Mouse (Mus musculus): ENCODE results near the gene Igsf3. TPM values are rescaled to one million over a fixed set of nuclear protein-coding genes. Genes with fewer than 3 reads are reported as not detected.

The Igsf3 gene
- total and polyA plus RNA-seq, 3 experiments, result not detected

DNA sequence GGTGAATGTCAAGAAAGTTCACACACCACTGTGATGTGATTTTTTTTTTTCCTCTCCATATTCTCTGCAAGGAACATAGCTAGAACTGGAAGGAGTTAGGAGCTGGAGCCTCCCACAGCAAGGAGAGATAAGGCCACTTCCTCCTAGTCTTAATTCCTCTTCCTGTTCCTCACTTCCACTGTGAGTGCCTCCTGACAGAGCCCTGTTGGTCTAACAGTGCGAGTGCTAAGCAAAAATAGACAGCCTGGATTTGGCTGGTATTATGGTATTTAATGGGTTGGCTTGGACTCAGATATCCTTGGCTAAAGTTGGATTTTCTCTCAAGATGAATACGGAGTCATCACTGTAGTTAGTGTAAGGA is 53.9 kb downstream of the Igsf3 start:
- Histone ChIP-seq H3K27ac (ENCODE audit: control insufficient read depth, low read depth, low read length) (no peak overlapping the region), H3K9ac (ENCODE audit: control insufficient read depth, low read depth, low read length, poor library complexity, severe bottlenecking) (no peak overlapping the region), H3K79me2 (ENCODE audit: control insufficient read depth, insufficient read depth, low read length, poor library complexity) (no peaks in the 10 kb centered on the region), H3K27me3 (ENCODE audit: control insufficient read depth in 1 of 2, insufficient read depth in 2 of 2, low read length in 2 of 2) (no peaks in the 10 kb centered on the region), H3K9me3 (replicated peaks; ENCODE audit: insufficient read depth, low read length) (no peaks in the 10 kb centered on the region), H3K4me1 (ENCODE audit: control insufficient read depth in 1 of 2, insufficient read depth in 2 of 2, low read length in 2 of 2) (no peaks in the 10 kb centered on the region), H3K36me3 (ENCODE audit: control insufficient read depth in 1 of 2, insufficient read depth in 2 of 2, low read length in 2 of 2) (no peaks in the 10 kb centered on the region), H3K4me3 (ENCODE audit: control insufficient read depth in 1 of 2, insufficient read depth in 1 of 2, low read depth in 2 of 2, low read length in 2 of 2) (no peak overlapping the region)
- no peak for DNase-seq (ENCODE audit: low read depth, low spot score)
- TF ChIP-seq ZKSCAN1 (IDR thresholded peaks at IDR 0.05; ENCODE audit: low read depth, low read length) (no peak), HCFC1 (IDR thresholded peaks at IDR 0.05; ENCODE audit: low read depth, low read length) (no peak), GABPA (IDR thresholded peaks at IDR 0.05; ENCODE audit: low read depth, low read length) (no peak), ZC3H11A (IDR thresholded peaks at IDR 0.05; ENCODE audit: low read depth, low read length) (no peak), SMC3 (IDR thresholded peaks at IDR 0.05; ENCODE audit: low read depth, low read length) (no peak)

DNA sequence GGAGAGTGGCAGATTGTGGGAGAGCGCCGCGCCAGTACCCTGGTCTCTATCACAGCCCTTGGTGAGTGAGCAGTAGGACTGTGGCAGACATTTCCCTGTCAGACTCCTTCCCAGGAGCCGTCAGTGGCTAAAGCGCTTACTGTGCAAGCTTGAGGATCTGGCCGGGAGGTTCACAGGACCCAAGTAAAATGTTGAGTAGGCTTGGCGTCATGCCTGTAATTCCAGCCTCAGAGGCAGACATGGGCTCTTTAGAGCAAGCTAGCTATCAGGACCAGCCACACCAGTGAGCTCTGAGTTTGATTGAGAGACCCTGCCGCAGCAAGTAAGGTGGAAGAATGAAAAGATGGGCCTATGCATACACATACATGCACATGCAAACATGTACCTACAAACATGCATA is 58.8 kb downstream of the Igsf3 start:
- no peak for DNase-seq (ENCODE audit: low read depth, low spot score)
- no peaks in the 10 kb centered on the region for H3K9me3 ChIP-seq (replicated peaks; ENCODE audit: insufficient read depth, low read length)
- H3K9ac ChIP-seq (ENCODE audit: control insufficient read depth, low read depth, low read length, poor library complexity, severe bottlenecking), result no peak overlapping the region
- H3K4me3 ChIP-seq (ENCODE audit: control insufficient read depth in 1 of 2, insufficient read depth in 1 of 2, low read depth in 2 of 2, low read length in 2 of 2), result no peak overlapping the region
- H3K36me3 ChIP-seq (ENCODE audit: control insufficient read depth in 1 of 2, insufficient read depth in 2 of 2, low read length in 2 of 2), result no peaks in the 10 kb centered on the region
- no peaks in the 10 kb centered on the region for H3K27me3 ChIP-seq (ENCODE audit: control insufficient read depth in 1 of 2, insufficient read depth in 2 of 2, low read length in 2 of 2)
- no peak overlapping the region for H3K27ac ChIP-seq (ENCODE audit: control insufficient read depth, low read depth, low read length)
- no peak for TF ChIP-seq TCF12 (IDR thresholded peaks at IDR 0.05; ENCODE audit: low read depth, low read length)
- no peak for TF ChIP-seq CHD1 (IDR thresholded peaks at IDR 0.05; ENCODE audit: low read depth, low read length)
- TF ChIP-seq TAL1 (IDR thresholded peaks at IDR 0.05; ENCODE audit: low read length), result no peak
- TF ChIP-seq E2F4 (IDR thresholded peaks at IDR 0.05; ENCODE audit: borderline replicate concordance, low read depth, low read length), result no peak
- no peak for TF ChIP-seq KAT2A (conservative IDR thresholded peaks at IDR 0.05; ENCODE audit: low read depth, low read length)
- no peak for TF ChIP-seq EP300 (IDR thresholded peaks at IDR 0.05; ENCODE audit: low read depth in 1 of 2, low read length in 2 of 2)
- TF ChIP-seq ELF1 (IDR thresholded peaks at IDR 0.05; ENCODE audit: low read depth, low read length), result no peak
- no peak for TF ChIP-seq MAX (IDR thresholded peaks at IDR 0.05; ENCODE audit: low read length)
- TF ChIP-seq SIN3A (IDR thresholded peaks at IDR 0.05; ENCODE audit: low read length), result no peak
- no peak for TF ChIP-seq POLR2AphosphoS2 (IDR thresholded peaks at IDR 0.05; ENCODE audit: low read length)
- TF ChIP-seq ZMIZ1 (IDR thresholded peaks at IDR 0.05; ENCODE audit: low read depth, low read length), result no peak
- no peak for TF ChIP-seq MAZ (IDR thresholded peaks at IDR 0.05; ENCODE audit: low read depth, low read length)
- TF ChIP-seq BHLHE40 (IDR thresholded peaks at IDR 0.05; ENCODE audit: borderline replicate concordance, low read depth, low read length), result no peak
- no peak for TF ChIP-seq NELFE (IDR thresholded peaks at IDR 0.05; ENCODE audit: low read depth, low read length)
- no peak for TF ChIP-seq CTCF (IDR thresholded peaks at IDR 0.05 in 2 of 3, conservative IDR thresholded peaks at IDR 0.05 in 1 of 3; ENCODE audit: control insufficient read depth in 1 of 3, insufficient read depth in 1 of 3, low read depth in 2 of 3, low read length in 3 of 3, poor library complexity in 1 of 3, severe bottlenecking in 1 of 3)
- no peaks in the 10 kb centered on the region for H3K79me2 ChIP-seq (ENCODE audit: control insufficient read depth, insufficient read depth, low read length, poor library complexity)
- no peaks in the 10 kb centered on the region for H3K4me1 ChIP-seq (ENCODE audit: control insufficient read depth in 1 of 2, insufficient read depth in 2 of 2, low read length in 2 of 2)
